Mouse (Mus musculus) liver, embryonic 14.5 days (tissue): ENCODE measurements around the gene Myh13. TPM values are rescaled to one million over a fixed set of nuclear protein-coding genes. Genes with fewer than 3 reads are reported as not detected.

ENCODE experiments used
- ATAC-seq: fragments of 200-750 bp; cut with Nextera tagmentation; 2 replicates; pipeline ENCODE4 v1.8.0; 2017; ENCODE audit warnings: moderate number of reproducible peaks, mild to moderate bottlenecking, moderate library complexity; ENCODE audit not compliant: insufficient read depth
- DNase-seq, 3 experiments: peaks; one replicate each; pipeline ENCODE4 v3.0.0-alpha.2; 2012 to 2013; ENCODE audit warnings: low read depth in 3 of 3, low spot score in 3 of 3
- H3K27ac ChIP-seq: fragments of 300-500 bp; sonication (generic); 2 replicates; pipeline ENCODE4 v1.5.1; 2014; ENCODE audit warnings: moderate library complexity, mild to moderate bottlenecking, control low read depth, inconsistent platforms
- H3K27me3 ChIP-seq: fragments of 300-500 bp; sonication (generic); 2 replicates; pipeline ENCODE4 v1.6.1; 2014; ENCODE audit warnings: mild to moderate bottlenecking, low read length, moderate library complexity; ENCODE audit not compliant: control insufficient read depth, insufficient read depth
- H3K36me3 ChIP-seq: fragments of 300-500 bp; sonication (generic); replicated peaks from 2 replicates; pipeline ENCODE4 v1.6.1; 2014; ENCODE audit warnings: low read depth; ENCODE audit not compliant: control insufficient read depth, insufficient read depth
- H3K4me1 ChIP-seq, 2 experiments: fragments of 200-500 bp in 1 of 2; fragments of 300-500 bp in 1 of 2; sonication (generic) in 1 of 2; replicated peaks; 2 replicates each; pipeline ENCODE4 v1.6.1; 2012 to 2014; ENCODE audit warnings: antibody characterized with exemption in 1 of 2, inconsistent platforms in 1 of 2, low read length in 1 of 2; ENCODE audit not compliant: control insufficient read depth in 2 of 2, insufficient read depth in 2 of 2
- H3K4me2 ChIP-seq: fragments of 300-500 bp; sonication (generic); 2 replicates; pipeline ENCODE4 v1.6.1; 2014; ENCODE audit warnings: low read depth, mild to moderate bottlenecking, control low read depth, moderate library complexity
- H3K4me3 ChIP-seq, 2 experiments: fragments of 200-500 bp in 1 of 2; fragments of 300-500 bp in 1 of 2; sonication (generic) in 1 of 2; 2 replicates each; pipeline ENCODE4 v1.5.1; 2012 to 2014; ENCODE audit warnings: low read depth in 2 of 2, low read length in 2 of 2, mild to moderate bottlenecking in 2 of 2, control low read depth in 1 of 2, inconsistent platforms in 1 of 2, moderate library complexity in 1 of 2; ENCODE audit not compliant: insufficient read depth in 1 of 2
- H3K9ac ChIP-seq: fragments of 300-500 bp; sonication (generic); replicated peaks from 2 replicates; pipeline ENCODE4 v1.6.1; 2014; ENCODE audit warnings: mild to moderate bottlenecking, control low read depth, moderate library complexity
- H3K9me3 ChIP-seq: fragments of 300-500 bp; sonication (generic); 2 replicates; pipeline ENCODE4 v1.6.1; 2016; ENCODE audit warnings: low read length, mixed read lengths; ENCODE audit not compliant: control insufficient read depth
- CTCF ChIP-seq: IDR thresholded peaks from 2 replicates; pipeline ENCODE4 v1.5.1; 2016; ENCODE audit warnings: antibody characterized with exemption, low read depth, control low read depth
- EP300 ChIP-seq: IDR thresholded peaks from 2 replicates; pipeline ENCODE4 v1.6.1; 2016; ENCODE audit warnings: antibody characterized with exemption, low read depth
- WGBS: fragments of 180-500 bp; shearing (Covaris S2); extraction: QIAGEN DNeasy Blood & Tissue Kit; methylation state at CpG from one replicate; pipeline ENCODE4 v1.1.7; 2014; ENCODE audit not compliant: insufficient replicate concordance; 5-methylcytosine and 5-hydroxymethylcytosine counted together
- polyA plus RNA-seq, 2 experiments: library from polyadenylated mRNA; depleted of rRNA in 1 of 2; stranded (reverse) in 1 of 2; unstranded in 1 of 2; fragments of >200 nt; fragmentation: Nextera tagmentation in 1 of 2; extraction: Ambion mirVana in 1 of 2; gene quantifications; 2 replicates each; pipeline versions ENCODE4 v1.2.1 to v1.2.3; 2012 to 2014

Gene Myh13
- polyA plus RNA-seq, 2 experiments = not detected

- ATAC-seq (no peak), DNase-seq (no peak)
- TF ChIP-seq EP300 (no peak), CTCF (no peak)
- Histone ChIP-seq H3K4me2 (no peak overlapping the region), H3K27ac (no peak overlapping the region), H3K4me1 (no peaks in the 10 kb centered on the region), H3K9ac (no peak overlapping the region), H3K36me3 (no peaks in the 10 kb centered on the region), H3K27me3 (no peaks in the 10 kb centered on the region), H3K9me3 (no peaks in the 10 kb centered on the region), H3K4me3 (no peak overlapping the region)
- 29% methylated on average over 3 of the region's 3 CpGs for WGBS
Measured at GRCm38 (mm10) chr11:67344556-67344955, 23.1 kb downstream of the Myh13 start.

GRCm38 (mm10) chr11:67345186-67345855 is 23.9 kb downstream of the Myh13 start:
- no peak for DNase-seq
- Histone ChIP-seq H3K36me3 (no peaks in the 10 kb centered on the region), H3K4me3 (no peak overlapping the region), H3K27me3 (no peaks in the 10 kb centered on the region), H3K27ac (no peak overlapping the region), H3K4me2 (no peak overlapping the region), H3K4me1 (no peaks in the 10 kb centered on the region), H3K9ac (no peak overlapping the region), H3K9me3 (no peaks in the 10 kb centered on the region)
- TF ChIP-seq EP300 = no peak
- no peak for TF ChIP-seq CTCF
- whole genome bisulfite sequencing = 33% methylated on average over 2 of the region's 2 CpGs
- no peak for ATAC-seq

- H3K4me2 ChIP-seq = no peak overlapping the region
- H3K9me3 ChIP-seq = no peaks in the 10 kb centered on the region
- H3K27ac ChIP-seq = no peak overlapping the region
- H3K36me3 ChIP-seq = no peaks in the 10 kb centered on the region
- ATAC-seq (no peak), DNase-seq (no peak)
- H3K4me1 ChIP-seq = no peaks in the 10 kb centered on the region
- H3K4me3 ChIP-seq = no peak overlapping the region
- H3K27me3 ChIP-seq = no peaks in the 10 kb centered on the region
- H3K9ac ChIP-seq = no peak overlapping the region
- TF ChIP-seq EP300 (no peak), CTCF (no peak)
Measured at GRCm38 (mm10) chr11:67345856-67346236, 24.4 kb downstream of the Myh13 start.

DNA sequence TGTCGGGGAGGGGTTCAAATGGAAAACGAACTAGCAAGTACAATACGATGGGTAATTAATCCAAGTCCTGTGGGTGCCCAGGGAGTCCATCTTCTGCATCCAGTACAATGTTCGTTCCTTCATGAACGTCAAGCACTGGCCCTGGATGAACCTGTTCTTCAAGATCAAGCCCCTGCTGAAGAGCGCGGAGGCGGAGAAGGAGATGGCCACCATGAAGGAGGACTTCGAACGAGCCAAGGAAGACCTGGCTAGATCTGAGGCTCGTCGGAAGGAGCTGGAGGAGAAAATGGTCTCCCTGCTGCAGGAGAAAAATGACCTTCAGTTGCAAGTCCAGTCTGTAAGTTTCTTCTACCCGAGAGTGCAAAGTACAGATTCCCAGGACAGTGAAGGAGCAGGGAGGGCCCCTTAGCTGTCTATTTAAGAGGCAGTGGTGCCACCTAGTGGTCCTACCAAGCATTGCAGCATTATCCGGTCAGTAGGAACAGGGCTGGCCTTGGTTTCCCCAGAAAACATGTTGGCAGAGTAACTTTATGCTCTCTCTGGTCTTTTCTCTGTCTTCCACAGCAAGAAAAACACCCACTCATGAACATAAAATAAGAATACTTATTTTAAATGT is 28.8 kb downstream of the Myh13 start:
- Histone ChIP-seq H3K4me2 (no peak overlapping the region), H3K36me3 (no peaks in the 10 kb centered on the region), H3K9ac (no peak overlapping the region), H3K4me3 (no peak overlapping the region), H3K4me1 (no peaks in the 10 kb centered on the region), H3K9me3 (no peaks in the 10 kb centered on the region), H3K27ac (no peak overlapping the region), H3K27me3 (no peaks in the 10 kb centered on the region)
- DNase-seq (peak; percentile 4 to 26 (median 14)), ATAC-seq (no peak)
- WGBS = 45% methylated on average over 14 of the region's 14 CpGs
- peak; percentile 88 for TF ChIP-seq CTCF
- no peak for TF ChIP-seq EP300

DNA sequence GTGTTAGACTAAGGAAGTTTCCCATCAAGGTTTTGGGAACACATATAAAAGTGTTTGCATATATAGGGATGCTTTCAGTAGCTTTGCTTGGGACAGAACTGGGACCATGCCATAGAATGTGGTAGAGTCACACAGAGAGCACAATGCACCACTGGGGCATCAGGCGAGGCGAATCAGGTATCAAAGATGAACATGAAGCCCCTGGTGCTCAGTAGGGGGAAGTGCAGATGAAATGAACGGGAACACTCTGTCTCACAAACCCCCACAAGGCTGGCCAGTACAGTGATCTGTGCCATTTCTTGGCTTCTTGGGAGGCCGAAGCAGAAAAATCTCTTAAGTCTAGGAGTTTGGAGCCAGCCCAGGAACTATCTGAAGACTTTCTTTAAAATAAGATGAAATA is 31.6 kb downstream of the Myh13 start:
- no peak overlapping the region for H3K27ac ChIP-seq

More for the DNA sequence above, 31.6 kb downstream of the Myh13 start:
- WGBS = 40% methylated on average over 4 of the region's 4 CpGs
- no peaks in the 10 kb centered on the region for H3K4me1 ChIP-seq
- no peak overlapping the region for H3K9ac ChIP-seq
- no peak overlapping the region for H3K4me3 ChIP-seq
- H3K27me3 ChIP-seq = no peaks in the 10 kb centered on the region
- H3K36me3 ChIP-seq = no peaks in the 10 kb centered on the region
- peak; percentile 10; the same call in 1 of the 2 replicates for TF ChIP-seq CTCF
- TF ChIP-seq EP300 = no peak
- H3K4me2 ChIP-seq = no peak overlapping the region
- no peak for DNase-seq
- H3K9me3 ChIP-seq = no peaks in the 10 kb centered on the region
- ATAC-seq = no peak
